Mouse (Mus musculus) activated CD4-positive, CD25-positive, alpha-beta regulatory T cell, adult 4 months (primary cell): ENCODE data around the gene Ccnj. TPM values are rescaled to one million over a fixed set of nuclear protein-coding genes. Genes with fewer than 3 reads are reported as not detected.

Source experiments
- ATAC-seq: one replicate; pipeline ENCODE4 v1.8.0; 2017
- polyA plus RNA-seq, 2 experiments: library from polyadenylated mRNA; unstranded; fragments of 100-300 nt; shearing (Covaris generic); gene quantifications; one replicate each; pipeline ENCODE4 v1.2.1; 2017

The Ccnj gene
- polyA plus RNA-seq, 2 experiments from 2014 or later = 3.1 to 3.2 TPM

- ATAC-seq = no peak
These were observed 13.7 kb downstream of the Ccnj start for GRCm38 (mm10) chr19:40844731-40845130.

GRCm38 (mm10) chr19:40849391-40849790 lies 18.3 kb downstream of the Ccnj start:
- ATAC-seq = no peak

- ATAC-seq = no peak
These were observed 28.5 kb downstream of the Ccnj start for GRCm38 (mm10) chr19:40859555-40859954.

GRCm38 (mm10) chr19:40868284-40868683 lies 37.2 kb downstream of the Ccnj start:
- no peak for ATAC-seq

GRCm38 (mm10) chr19:40869425-40870105 lies 38.5 kb downstream of the Ccnj start:
- no peak for ATAC-seq

GRCm38 (mm10) chr19:40872955-40873665 lies 42.0 kb downstream of the Ccnj start:
- ATAC-seq = peak; percentile 65

GRCm38 (mm10) chr19:40881700-40882099 lies 50.6 kb downstream of the Ccnj start:
- no peak for ATAC-seq

- ATAC-seq = no peak
These were observed 57.8 kb downstream of the Ccnj start for GRCm38 (mm10) chr19:40888887-40889286.

- ATAC-seq = peak; percentile 58
These were observed 63.0 kb downstream of the Ccnj start for GRCm38 (mm10) chr19:40894071-40894506.

- ATAC-seq = peak; percentile 80
These were observed 63.7 kb downstream of the Ccnj start, which contains the start of gene Zfp518a for GRCm38 (mm10) chr19:40894519-40895392. Zfp518a (plus strand) TSS chr19:40894705.

- no peak for ATAC-seq
These were observed 64.3 kb downstream of the Ccnj start for GRCm38 (mm10) chr19:40895393-40895703.

Other genes with a start within 250 kb of the Ccnj start
- gene Aldh18a1, start 242.8 kb upstream of the Ccnj start, polyA plus RNA-seq = 10 to 100 TPM; 30.9 to 48.7 TPM
- 1 to 10 TPM; 6.5 to 7.2 TPM for gene Tctn3, start 219.0 kb upstream of the Ccnj start, polyA plus RNA-seq
- 10 to 100 TPM; 37.7 to 51.7 TPM for gene Entpd1, start 218.9 kb upstream of the Ccnj start, polyA plus RNA-seq
- gene Cc2d2b, start 82.5 kb upstream of the Ccnj start, polyA plus RNA-seq = 1 to 10 TPM; 1.0 to 2.2 TPM
- gene Zfp518a, start 63.4 kb downstream of the Ccnj start, polyA plus RNA-seq = 10 to 100 TPM; 12.9 to 14.6 TPM
- gene Blnk, start 163.3 kb downstream of the Ccnj start, polyA plus RNA-seq = 1 to 10 TPM in 1 of 2 experiments, not detected in 1; 3.8 TPM
- under 1 TPM in 1 of 2 experiments, not detected in 1; 0.80 TPM for gene Dntt, start 198.0 kb downstream of the Ccnj start, polyA plus RNA-seq
- gene Opalin, start 245.8 kb downstream of the Ccnj start, polyA plus RNA-seq = under 1 TPM in 1 of 2 experiments, not detected in 1; 0.30 TPM